Comparison of ENCODE assay signal across 20 mouse cellular contexts in genomic region chr16:36808616-36809015, GRCm38 (mm10). TPM values are rescaled to one million over a fixed set of nuclear protein-coding genes. Genes with fewer than 3 reads are reported as not detected.
DNase-seq lines count a peak whose midpoint lies in the region; ATAC-seq lines count a peak whose summit lies in the region.
"Had no signal": no experiment of that assay in that cellular context is flagged by ENCODE, and none has a peak within 500 bp of the region (broad histone marks: within the 10 kb centered on the region; RNA-seq: fewer than 3 reads in every experiment).

No protein-coding gene starts in this region.

- DNase-seq in kidney, adult 18-20 months = peak; percentile 34
- peak; percentile 82 for DNase-seq in kidney, adult 9 months
- DNase-seq in kidney, postnatal 10 days = peak; percentile 19
- DNase-seq in yolk sac, embryonic 10.5 days (ENCODE audit: low spot score) = peak; percentile 28
- no peak for DNase-seq in ovary, postnatal 36 days (ENCODE audit: low spot score)
- DNase-seq in liver, embryonic 11.5 days (ENCODE audit: low spot score) = no peak
- DNase-seq: adrenal gland, postnatal 14 days; cerebellum, adult 18-20 months; cerebellum, postnatal 10 days; gastrocnemius, postnatal 36 days; heart, adult 11 months; heart, postnatal 10 days; heart, postnatal 4 days had no signal

- no peaks in the 10 kb centered on the region for H3K27me3 ChIP-seq in midbrain, embryonic 13.5 days
- no peaks in the 10 kb centered on the region for H3K27me3 ChIP-seq in liver, embryonic 11.5 days (replicated peaks; ENCODE audit: control insufficient read depth, insufficient read depth, low read length)
- H3K27me3 ChIP-seq: embryonic facial prominence, embryonic 15.5 days; hindbrain, embryonic 12.5 days had no signal

- no peaks in the 10 kb centered on the region for H3K9me3 ChIP-seq in midbrain, embryonic 13.5 days
- H3K9me3 ChIP-seq in liver, embryonic 11.5 days (ENCODE audit: control insufficient read depth, low read length) = no peaks in the 10 kb centered on the region
- H3K9me3 ChIP-seq: embryonic facial prominence, embryonic 15.5 days; forebrain, embryonic 10.5 days; hindbrain, embryonic 12.5 days had no signal

- WGBS in midbrain, embryonic 13.5 days = 89% methylated on average over 3 of the region's 3 CpGs
- WGBS in liver, embryonic 11.5 days = 89% methylated on average over 3 of the region's 3 CpGs

- no peak for ATAC-seq in midbrain, embryonic 13.5 days
- ATAC-seq in liver, embryonic 11.5 days (replicated peaks; ENCODE audit: low FRiP score) = no peak
- ATAC-seq: forebrain, embryonic 14.5 days had no signal

- H3K4me3 ChIP-seq in midbrain, embryonic 13.5 days (replicated peaks) = no peak overlapping the region
- no peak overlapping the region for H3K4me3 ChIP-seq in liver, embryonic 11.5 days (ENCODE audit: low read depth, low read length)
- H3K4me3 ChIP-seq: embryonic facial prominence, embryonic 15.5 days; erythroblast, embryonic 14.5 days; forebrain, embryonic 10.5 days; hindbrain, embryonic 12.5 days had no signal

- H3K4me2 ChIP-seq in midbrain, embryonic 13.5 days (replicated peaks) = no peak overlapping the region
- no peak overlapping the region for H3K4me2 ChIP-seq in liver, embryonic 11.5 days
- H3K4me2 ChIP-seq: embryonic facial prominence, embryonic 15.5 days; hindbrain, embryonic 12.5 days had no signal

- no peaks in the 10 kb centered on the region for H3K36me3 ChIP-seq in midbrain, embryonic 13.5 days
- H3K36me3 ChIP-seq in liver, embryonic 11.5 days (ENCODE audit: control insufficient read depth, insufficient read depth, low read length) = no peaks in the 10 kb centered on the region
- H3K36me3 ChIP-seq: embryonic facial prominence, embryonic 15.5 days; forebrain, embryonic 10.5 days; hindbrain, embryonic 12.5 days had no signal

- no peaks in the 10 kb centered on the region for H3K4me1 ChIP-seq in midbrain, embryonic 13.5 days (replicated peaks)
- H3K4me1 ChIP-seq in liver, embryonic 11.5 days (replicated peaks; ENCODE audit: control insufficient read depth, insufficient read depth, low read length) = no peaks in the 10 kb centered on the region
- H3K4me1 ChIP-seq: embryonic facial prominence, embryonic 15.5 days; forebrain, embryonic 10.5 days; hindbrain, embryonic 12.5 days had no signal

- H3K27ac ChIP-seq in midbrain, embryonic 13.5 days = no peak overlapping the region
- no peak overlapping the region for H3K27ac ChIP-seq in liver, embryonic 11.5 days (ENCODE audit: low read depth, low read length)
- H3K27ac ChIP-seq: embryonic facial prominence, embryonic 15.5 days; forebrain, embryonic 10.5 days; hindbrain, embryonic 12.5 days had no signal

- H3K9ac ChIP-seq in midbrain, embryonic 13.5 days (replicated peaks) = no peak overlapping the region
- H3K9ac ChIP-seq in liver, embryonic 11.5 days (ENCODE audit: low read depth, low read length) = no peak overlapping the region
- H3K9ac ChIP-seq: embryonic facial prominence, embryonic 15.5 days; hindbrain, embryonic 12.5 days had no signal

RNA-seq across cellular contexts. Expression of gene Iqcb1, which starts 19.6 kb away (rescaled TPM):
- 64.3 and 72.5 TPM in 2 replicates for polyA plus RNA-seq in midbrain, embryonic 13.5 days (2015; fragmentation: Nextera tagmentation; extraction: Ambion mirVana)
- polyA plus RNA-seq in liver, embryonic 11.5 days (2014; fragmentation: Nextera tagmentation; extraction: Ambion mirVana) = 30.3 and 32.1 TPM in 2 replicates

RNA-seq across cellular contexts. Expression of gene Slc15a2, which starts 23.9 kb away (rescaled TPM):
- 6.0 and 7.0 TPM in 2 replicates for polyA plus RNA-seq in midbrain, embryonic 13.5 days (2015; fragmentation: Nextera tagmentation; extraction: Ambion mirVana)
- polyA plus RNA-seq in liver, embryonic 11.5 days (2014; fragmentation: Nextera tagmentation; extraction: Ambion mirVana) = 1.2 and 2.9 TPM in 2 replicates
- polyA plus RNA-seq: C2C12; erythroblast, embryonic 14.5 days had no signal

Comparison
In these comparisons a context has a peak if more than half of its experiments do, and no peak if none do; other contexts are left out.
1. DNase-seq: peak in kidney, adult 18-20 months (single experiment), kidney, adult 9 months (single experiment), kidney, postnatal 10 days (single experiment) and yolk sac, embryonic 10.5 days (single experiment); none in ovary, postnatal 36 days (single experiment) and liver, embryonic 11.5 days (single experiment).